8 mouse cellular contexts compared by ENCODE assay signal in genomic region chr11:117320482-117320881, GRCm38 (mm10).
DNase-seq lines count a peak whose midpoint lies in the region; ATAC-seq and TF ChIP-seq lines count a peak whose summit lies in the region.

No protein-coding gene starts in this region.

- TF ChIP-seq CTCF in thymus, adult 2 months (IDR thresholded peaks at IDR 0.05; ENCODE audit: borderline replicate concordance, control insufficient read depth, extremely low read depth, insufficient read depth, low read length, poor library complexity): no peak
- no peak for TF ChIP-seq CTCF in stomach, postnatal 0 days (IDR thresholded peaks at IDR 0.05; ENCODE audit: low read depth)

- H3K9me3 ChIP-seq in forebrain, embryonic 10.5 days: no peaks in the 10 kb centered on the region
- H3K9me3 ChIP-seq in forebrain, embryonic 14.5 days (replicated peaks; ENCODE audit: control insufficient read depth, low read length): no peaks in the 10 kb centered on the region
- H3K9me3 ChIP-seq in liver, embryonic 16.5 days (replicated peaks; ENCODE audit: control insufficient read depth, low read length): no peaks in the 10 kb centered on the region
- no peaks in the 10 kb centered on the region for H3K9me3 ChIP-seq in stomach, postnatal 0 days (ENCODE audit: control insufficient read depth, low read length)

- no peak overlapping the region for H3K4me2 ChIP-seq in forebrain, embryonic 14.5 days (ENCODE audit: low read length)
- peak overlapping the region; percentile 24; the same call in 1 of the 2 replicates for H3K4me2 ChIP-seq in liver, embryonic 16.5 days (ENCODE audit: low read depth, low read length)
- H3K4me2 ChIP-seq in stomach, postnatal 0 days (replicated peaks; ENCODE audit: low read depth): no peak overlapping the region

- TF ChIP-seq POLR2A in thymus, adult 2 months (IDR thresholded peaks at IDR 0.05; ENCODE audit: control insufficient read depth, extremely low read depth, insufficient read depth, low read length, poor library complexity): no peak

- no peak overlapping the region for H3K4me3 ChIP-seq in forebrain, embryonic 10.5 days
- H3K4me3 ChIP-seq in forebrain, embryonic 14.5 days (ENCODE audit: low read depth, low read length): no peak overlapping the region
- H3K4me3 ChIP-seq in thymus, adult 2 months (ENCODE audit: control insufficient read depth, insufficient read depth, low read length): no peak overlapping the region
- no peak overlapping the region for H3K4me3 ChIP-seq in liver, embryonic 16.5 days (ENCODE audit: low read depth, low read length)
- H3K4me3 ChIP-seq in stomach, postnatal 0 days (ENCODE audit: low read depth, low read length): no peak overlapping the region

- no peaks in the 10 kb centered on the region for H3K27me3 ChIP-seq in forebrain, embryonic 10.5 days (ENCODE audit: poor library complexity, severe bottlenecking)
- H3K27me3 ChIP-seq in forebrain, embryonic 14.5 days (replicated peaks; ENCODE audit: control insufficient read depth, insufficient read depth, low read length): no peaks in the 10 kb centered on the region
- H3K27me3 ChIP-seq in thymus, adult 2 months (ENCODE audit: control insufficient read depth, insufficient read depth, low read length): no peaks in the 10 kb centered on the region
- H3K27me3 ChIP-seq in liver, embryonic 16.5 days (ENCODE audit: control insufficient read depth, insufficient read depth, low read depth, low read length): no peaks in the 10 kb centered on the region
- no peaks in the 10 kb centered on the region for H3K27me3 ChIP-seq in stomach, postnatal 0 days (ENCODE audit: control insufficient read depth, insufficient read depth, low read length)

- H3K27ac ChIP-seq in forebrain, embryonic 10.5 days: peak overlapping the region; percentile 84
- H3K27ac ChIP-seq in forebrain, embryonic 14.5 days (ENCODE audit: low read depth, low read length): no peak overlapping the region
- H3K27ac ChIP-seq in thymus, adult 2 months (ENCODE audit: control insufficient read depth, insufficient read depth, low read length): peak overlapping the region; percentile 94
- peak overlapping the region; percentile 72 for H3K27ac ChIP-seq in liver, embryonic 16.5 days (ENCODE audit: low read length)
- peak overlapping the region; percentile 69 for H3K27ac ChIP-seq in stomach, postnatal 0 days (replicated peaks)

- H3K36me3 ChIP-seq in forebrain, embryonic 10.5 days (replicated peaks): peaks cover 2% of the 10 kb centered on the region; the same call in 1 of the 2 replicates
- no peaks in the 10 kb centered on the region for H3K36me3 ChIP-seq in forebrain, embryonic 14.5 days (ENCODE audit: control insufficient read depth, insufficient read depth, low read length)
- H3K36me3 ChIP-seq in thymus, adult 2 months (ENCODE audit: control insufficient read depth, insufficient read depth, low read length): no peaks in the 10 kb centered on the region
- no peaks in the 10 kb centered on the region for H3K36me3 ChIP-seq in liver, embryonic 16.5 days (ENCODE audit: control insufficient read depth, insufficient read depth)
- H3K36me3 ChIP-seq in stomach, postnatal 0 days (ENCODE audit: control insufficient read depth, insufficient read depth, low read length): no peaks in the 10 kb centered on the region

- no peak overlapping the region for H3K9ac ChIP-seq in forebrain, embryonic 14.5 days (ENCODE audit: low read length)
- no peak overlapping the region for H3K9ac ChIP-seq in liver, embryonic 16.5 days (ENCODE audit: low read depth, low read length)
- H3K9ac ChIP-seq in stomach, postnatal 0 days (ENCODE audit: low read length): no peak overlapping the region

- no peak for TF ChIP-seq EP300 in stomach, postnatal 0 days (optimal IDR thresholded peaks at IDR 0.05)

- H3K4me1 ChIP-seq in forebrain, embryonic 10.5 days: peaks cover 98% of the 10 kb centered on the region
- peaks cover 36% of the 10 kb centered on the region for H3K4me1 ChIP-seq in forebrain, embryonic 14.5 days (ENCODE audit: control insufficient read depth, insufficient read depth, low read length)
- H3K4me1 ChIP-seq in thymus, adult 2 months (replicated peaks; ENCODE audit: control insufficient read depth, insufficient read depth, low read length): peaks cover 86% of the 10 kb centered on the region
- H3K4me1 ChIP-seq in liver, embryonic 16.5 days (ENCODE audit: control insufficient read depth, low read depth, low read length): peaks cover 55% of the 10 kb centered on the region
- H3K4me1 ChIP-seq in stomach, postnatal 0 days (replicated peaks; ENCODE audit: control insufficient read depth, insufficient read depth): peaks cover 30% of the 10 kb centered on the region

- ATAC-seq in forebrain, embryonic 14.5 days: no peak
- peak; percentile 27; the same call in 1 of the 2 replicates for ATAC-seq in liver, embryonic 16.5 days (ENCODE audit: low read depth)
- ATAC-seq in stomach, postnatal 0 days (ENCODE audit: low FRiP score, low TSS enrichment): peak; percentile 18; the same call in 1 of the 2 replicates

- no peak for DNase-seq in forebrain, embryonic 10.5 days (ENCODE audit: extremely low spot score, low spot score)
- DNase-seq in forebrain, embryonic 14.5 days (ENCODE audit: low spot score): no peak
- DNase-seq in thymus, adult 2 months: no peak
- DNase-seq in thymus, postnatal 0 days (ENCODE audit: low spot score): no peak
- DNase-seq in stomach, postnatal 0 days (ENCODE audit: low spot score): no peak
- no peak for DNase-seq in cerebellum, adult 9-10 months
- no peak for DNase-seq in urinary bladder, adult 2 months (ENCODE audit: low spot score)

- WGBS in forebrain, embryonic 10.5 days: 64% methylated on average over 3 of the region's 3 CpGs
- 77% methylated on average over 3 of the region's 3 CpGs for WGBS in forebrain, embryonic 14.5 days
- 40% methylated on average over 3 of the region's 3 CpGs for WGBS in thymus, adult 2 months
- 23% methylated on average over 3 of the region's 3 CpGs for WGBS in liver, embryonic 16.5 days (ENCODE audit: insufficient replicate concordance)
- 49% methylated on average over 3 of the region's 3 CpGs for WGBS in stomach, postnatal 0 days
